In genomic region chr7:25180512-25180911, GRCm38 (mm10) we compare ENCODE assay signal across 11 mouse cellular contexts. TPM values are rescaled to one million over a fixed set of nuclear protein-coding genes. Genes with fewer than 3 reads are reported as not detected.
DNase-seq lines count a peak whose midpoint lies in the region; ATAC-seq and TF ChIP-seq lines count a peak whose summit lies in the region.
"Had no signal": no experiment of that assay in that cellular context is flagged by ENCODE, and none has a peak within 500 bp of the region (broad histone marks: within the 10 kb centered on the region; RNA-seq: fewer than 3 reads in every experiment).

No protein-coding gene starts in this region.

- H3K4me3 ChIP-seq in megakaryocyte, embryonic 14.5 days (replicated peaks) = peak overlapping the region; percentile 93
- H3K4me3 ChIP-seq in forebrain, postnatal 0 days (ENCODE audit: low read depth, low read length) = peak overlapping the region; percentile 71
- H3K4me3 ChIP-seq in limb, embryonic 15.5 days = 0 out of 2 replicates have a peak overlapping the region, but pooled peaks have one; percentile 52
- no peak overlapping the region for H3K4me3 ChIP-seq in intestine, embryonic 16.5 days (ENCODE audit: low read length)

- WGBS in forebrain, postnatal 0 days = 2% methylated on average over 6 of the region's 6 CpGs
- WGBS in limb, embryonic 15.5 days = 5% methylated on average over 6 of the region's 6 CpGs
- WGBS in intestine, embryonic 16.5 days = 4% methylated on average over 6 of the region's 6 CpGs

- H3K27ac ChIP-seq in forebrain, postnatal 0 days (ENCODE audit: low read depth, low read length) = peak overlapping the region; percentile 99; the same call in 1 of the 2 replicates
- H3K27ac ChIP-seq in limb, embryonic 15.5 days = no peak overlapping the region
- H3K27ac ChIP-seq in intestine, embryonic 16.5 days (ENCODE audit: low read length) = no peak overlapping the region
- H3K27ac ChIP-seq: gastrocnemius, adult 2 months had no signal

- peaks cover 42% of the 10 kb centered on the region for H3K27me3 ChIP-seq in megakaryocyte, embryonic 14.5 days (replicated peaks)
- peaks cover 8% of the 10 kb centered on the region; the same call in 1 of the 2 replicates for H3K27me3 ChIP-seq in forebrain, postnatal 0 days (ENCODE audit: insufficient read depth, low read length)
- H3K27me3 ChIP-seq in limb, embryonic 15.5 days = peaks cover 89% of the 10 kb centered on the region
- H3K27me3 ChIP-seq in intestine, embryonic 16.5 days (replicated peaks; ENCODE audit: control insufficient read depth, insufficient read depth, low read length) = peaks cover 66% of the 10 kb centered on the region

- H3K9me3 ChIP-seq in megakaryocyte, embryonic 14.5 days = no peaks in the 10 kb centered on the region
- H3K9me3 ChIP-seq in forebrain, postnatal 0 days (ENCODE audit: low read length) = no peaks in the 10 kb centered on the region
- no peaks in the 10 kb centered on the region for H3K9me3 ChIP-seq in limb, embryonic 15.5 days
- H3K9me3 ChIP-seq in intestine, embryonic 16.5 days (ENCODE audit: control insufficient read depth, low read length) = no peaks in the 10 kb centered on the region

- DNase-seq in forebrain, postnatal 0 days = no peak
- DNase-seq in ovary, adult 18-20 months (ENCODE audit: low spot score) = no peak
- DNase-seq in gastrocnemius, postnatal 4 days (ENCODE audit: low spot score in 2 of 2) = no peak
- DNase-seq: gastrocnemius, adult 2 months; heart, postnatal 14 days; thymus, adult 18-20 months had no signal

- H3K36me3 ChIP-seq in megakaryocyte, embryonic 14.5 days (replicated peaks; ENCODE audit: low read length) = peaks cover 10% of the 10 kb centered on the region
- H3K36me3 ChIP-seq in forebrain, postnatal 0 days (ENCODE audit: insufficient read depth) = no peaks in the 10 kb centered on the region
- H3K36me3 ChIP-seq in limb, embryonic 15.5 days = no peaks in the 10 kb centered on the region
- no peaks in the 10 kb centered on the region for H3K36me3 ChIP-seq in intestine, embryonic 16.5 days (ENCODE audit: control insufficient read depth, insufficient read depth, low read length)

- peaks cover 84% of the 10 kb centered on the region for H3K4me1 ChIP-seq in megakaryocyte, embryonic 14.5 days
- peaks cover 16% of the 10 kb centered on the region for H3K4me1 ChIP-seq in forebrain, postnatal 0 days (ENCODE audit: insufficient read depth)
- peaks cover 29% of the 10 kb centered on the region for H3K4me1 ChIP-seq in limb, embryonic 15.5 days
- H3K4me1 ChIP-seq in intestine, embryonic 16.5 days (ENCODE audit: control insufficient read depth, insufficient read depth, low read length) = peaks cover 7% of the 10 kb centered on the region; the same call in 1 of the 2 replicates

- TF ChIP-seq CTCF in forebrain, postnatal 0 days (IDR thresholded peaks at IDR 0.05; ENCODE audit: low read depth) = no peak

- ATAC-seq in megakaryocyte, adult 5-6 weeks (ENCODE audit: poor library complexity, severe bottlenecking) = no peak
- no peak for ATAC-seq in forebrain, postnatal 0 days
- no peak for ATAC-seq in limb, embryonic 15.5 days (ENCODE audit: insufficient number of reproducible peaks, low FRiP score, low TSS enrichment, low read depth)
- no peak for ATAC-seq in intestine, embryonic 16.5 days
- no peak for ATAC-seq in erythroblast, adult 5-6 weeks (replicated peaks; ENCODE audit: low FRiP score, poor library complexity, severe bottlenecking)

- H3K9ac ChIP-seq in forebrain, postnatal 0 days = 0 out of 2 replicates have a peak overlapping the region, but pooled peaks have one; percentile 97
- no peak overlapping the region for H3K9ac ChIP-seq in limb, embryonic 15.5 days
- no peak overlapping the region for H3K9ac ChIP-seq in intestine, embryonic 16.5 days (ENCODE audit: low read depth, low read length)

- H3K4me2 ChIP-seq in forebrain, postnatal 0 days (ENCODE audit: low read depth) = peak overlapping the region; percentile 66
- H3K4me2 ChIP-seq in limb, embryonic 15.5 days = no peak overlapping the region
- H3K4me2 ChIP-seq in intestine, embryonic 16.5 days (ENCODE audit: low read depth, low read length) = no peak overlapping the region

RNA-seq across cellular contexts. Expression of gene Pou2f2, which starts 1.0 kb away (rescaled TPM):
- 141 and 174 TPM in 2 replicates for polyA plus RNA-seq in megakaryocyte, embryonic 14.5 days (2012; ENCODE audit: insufficient read depth, low replicate concordance)
- 30.1 and 31.6 TPM in 2 replicates for total RNA-seq in megakaryocyte, adult 5-6 weeks (2015)
- 5.2 and 6.1 TPM in 2 replicates for total RNA-seq in megakaryocyte, adult 5-6 weeks (2017)
- 5.8 and 6.0 TPM in 2 replicates for total RNA-seq in forebrain, postnatal 0 days (2014; rRNA removed)
- polyA plus RNA-seq in forebrain, postnatal 0 days (2015; fragmentation: Nextera tagmentation; extraction: Ambion mirVana) = 9.8 and 21.2 TPM in 2 replicates
- polyA plus RNA-seq in limb, embryonic 15.5 days (2015; fragmentation: Nextera tagmentation; extraction: Ambion mirVana) = 1.1 and 1.4 TPM in 2 replicates
- 1.0 and 1.2 TPM in 2 replicates for polyA plus RNA-seq in intestine, embryonic 16.5 days (2015; fragmentation: Nextera tagmentation; extraction: Ambion mirVana)
- 3.1 and 4.8 TPM in 2 replicates for total RNA-seq in erythroblast, adult 5-6 weeks (2015; ENCODE audit: low replicate concordance)
- 0.56 and 1.2 TPM in 2 replicates for total RNA-seq in erythroblast, adult 5-6 weeks (2017; ENCODE audit: low replicate concordance)
- total RNA-seq in gastrocnemius, postnatal 4 days (2021) = under 1 TPM; 0.52 to 0.91 TPM

RNA-seq across cellular contexts. Expression of gene Dedd2, which starts 39.9 kb away (rescaled TPM):
- polyA plus RNA-seq in megakaryocyte, embryonic 14.5 days (2012; ENCODE audit: insufficient read depth, low replicate concordance) = 16.7 and 34.3 TPM in 2 replicates
- total RNA-seq in megakaryocyte, adult 5-6 weeks (2015) = 14.5 and 19.7 TPM in 2 replicates
- total RNA-seq in megakaryocyte, adult 5-6 weeks (2017) = 17.8 and 18.8 TPM in 2 replicates
- total RNA-seq in forebrain, postnatal 0 days (2014; rRNA removed) = 23.4 and 25.3 TPM in 2 replicates
- 14.9 and 17.3 TPM in 2 replicates for polyA plus RNA-seq in forebrain, postnatal 0 days (2015; fragmentation: Nextera tagmentation; extraction: Ambion mirVana)
- polyA plus RNA-seq in limb, embryonic 15.5 days (2015; fragmentation: Nextera tagmentation; extraction: Ambion mirVana) = 12.2 and 13.6 TPM in 2 replicates
- 11.3 and 11.9 TPM in 2 replicates for polyA plus RNA-seq in intestine, embryonic 16.5 days (2015; fragmentation: Nextera tagmentation; extraction: Ambion mirVana)
- 53.8 and 59.1 TPM in 2 replicates for total RNA-seq in erythroblast, adult 5-6 weeks (2015; ENCODE audit: low replicate concordance)
- total RNA-seq in erythroblast, adult 5-6 weeks (2017; ENCODE audit: low replicate concordance) = 164 and 194 TPM in 2 replicates
- total RNA-seq in gastrocnemius, postnatal 4 days (2021) = 1 to 10 TPM; 6.6 to 8.3 TPM

RNA-seq across cellular contexts. Expression of gene Zfp526, which starts 40.7 kb away (rescaled TPM):
- polyA plus RNA-seq in megakaryocyte, embryonic 14.5 days (2012; ENCODE audit: insufficient read depth, low replicate concordance) = 4.8 and 8.9 TPM in 2 replicates
- 7.2 and 7.6 TPM in 2 replicates for total RNA-seq in megakaryocyte, adult 5-6 weeks (2015)
- 5.2 and 8.3 TPM in 2 replicates for total RNA-seq in megakaryocyte, adult 5-6 weeks (2017)
- 5.0 and 8.3 TPM in 2 replicates for total RNA-seq in forebrain, postnatal 0 days (2014; rRNA removed)
- polyA plus RNA-seq in forebrain, postnatal 0 days (2015; fragmentation: Nextera tagmentation; extraction: Ambion mirVana) = 0.59 and 0.98 TPM in 2 replicates
- polyA plus RNA-seq in limb, embryonic 15.5 days (2015; fragmentation: Nextera tagmentation; extraction: Ambion mirVana) = 2.7 and 2.8 TPM in 2 replicates
- polyA plus RNA-seq in intestine, embryonic 16.5 days (2015; fragmentation: Nextera tagmentation; extraction: Ambion mirVana) = 1.9 and 2.3 TPM in 2 replicates
- 25.4 and 27.4 TPM in 2 replicates for total RNA-seq in erythroblast, adult 5-6 weeks (2015; ENCODE audit: low replicate concordance)
- 33.7 and 37.7 TPM in 2 replicates for total RNA-seq in erythroblast, adult 5-6 weeks (2017; ENCODE audit: low replicate concordance)
- 10 to 100 TPM; 10.6 to 11.3 TPM for total RNA-seq in gastrocnemius, postnatal 4 days (2021)

RNA-seq across cellular contexts. Expression of gene Gsk3a, which starts 57.1 kb away (rescaled TPM):
- 55.6 and 120 TPM in 2 replicates for polyA plus RNA-seq in megakaryocyte, embryonic 14.5 days (2012; ENCODE audit: insufficient read depth, low replicate concordance)
- 90.1 and 90.2 TPM in 2 replicates for total RNA-seq in megakaryocyte, adult 5-6 weeks (2015)
- 58.7 and 60.8 TPM in 2 replicates for total RNA-seq in megakaryocyte, adult 5-6 weeks (2017)
- total RNA-seq in forebrain, postnatal 0 days (2014; rRNA removed) = 150 and 154 TPM in 2 replicates
- 21.0 and 21.5 TPM in 2 replicates for polyA plus RNA-seq in forebrain, postnatal 0 days (2015; fragmentation: Nextera tagmentation; extraction: Ambion mirVana)
- polyA plus RNA-seq in limb, embryonic 15.5 days (2015; fragmentation: Nextera tagmentation; extraction: Ambion mirVana) = 8.2 and 10.0 TPM in 2 replicates
- 4.0 and 5.9 TPM in 2 replicates for polyA plus RNA-seq in intestine, embryonic 16.5 days (2015; fragmentation: Nextera tagmentation; extraction: Ambion mirVana)
- 35.2 and 39.5 TPM in 2 replicates for total RNA-seq in erythroblast, adult 5-6 weeks (2015; ENCODE audit: low replicate concordance)
- 24.2 and 29.0 TPM in 2 replicates for total RNA-seq in erythroblast, adult 5-6 weeks (2017; ENCODE audit: low replicate concordance)
- 10 to 100 TPM; 62.8 to 63.2 TPM for total RNA-seq in gastrocnemius, postnatal 4 days (2021)
